Mouse (Mus musculus) liver (tissue): ENCODE results near the gene Ift80.
"Not testable (repeated sequence)": the region's sequence is repeated elsewhere in the genome, so short reads cannot be mapped to it uniquely, and the experiment has no call there.

Experiments
- DNase-seq: peaks from one replicate; pipeline ENCODE4 v3.0.0-alpha.2; 2020; ENCODE audit warnings: mixed read lengths

Gene Ift80

DNA sequence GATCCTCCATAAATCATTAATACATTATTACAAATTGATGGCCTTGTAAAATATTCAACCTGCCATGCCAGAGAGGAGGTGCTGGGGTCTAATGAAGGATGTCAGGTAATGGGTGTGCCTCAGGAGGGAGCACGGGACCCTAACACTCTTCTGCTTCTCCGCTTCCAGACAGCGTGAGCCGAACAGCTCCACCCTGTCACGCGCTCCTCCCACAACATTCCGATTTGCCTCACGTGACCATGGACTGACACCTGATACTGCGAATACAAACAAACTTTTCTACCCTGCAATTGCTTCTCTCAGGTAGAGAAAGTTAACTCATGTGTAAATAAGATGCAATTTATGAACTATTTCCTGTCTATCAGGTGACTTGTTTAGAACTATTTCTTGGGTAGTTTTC, 75.8 kb downstream of the Ift80 start:
- no peak for DNase-seq

DNA sequence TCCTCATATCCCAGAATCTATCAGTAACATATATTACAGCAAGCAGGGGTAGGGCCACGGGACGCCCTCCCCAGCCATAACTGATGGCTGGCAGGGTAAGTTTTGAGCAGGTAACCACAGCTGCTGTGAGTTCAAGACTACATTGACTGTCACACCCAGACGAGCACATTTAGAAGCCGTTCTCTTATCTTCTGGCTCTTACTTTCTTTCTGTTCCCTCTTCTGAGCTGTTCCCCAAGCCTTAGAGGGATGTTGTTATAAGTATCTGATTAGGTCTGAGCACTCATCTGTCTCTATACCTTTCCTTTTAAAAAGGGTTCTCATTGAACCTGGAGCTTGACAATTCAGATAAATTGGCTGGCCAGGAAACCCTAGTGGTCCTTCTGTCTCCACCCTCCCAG, 96.9 kb downstream of the Ift80 start:
- no peak for DNase-seq

DNA sequence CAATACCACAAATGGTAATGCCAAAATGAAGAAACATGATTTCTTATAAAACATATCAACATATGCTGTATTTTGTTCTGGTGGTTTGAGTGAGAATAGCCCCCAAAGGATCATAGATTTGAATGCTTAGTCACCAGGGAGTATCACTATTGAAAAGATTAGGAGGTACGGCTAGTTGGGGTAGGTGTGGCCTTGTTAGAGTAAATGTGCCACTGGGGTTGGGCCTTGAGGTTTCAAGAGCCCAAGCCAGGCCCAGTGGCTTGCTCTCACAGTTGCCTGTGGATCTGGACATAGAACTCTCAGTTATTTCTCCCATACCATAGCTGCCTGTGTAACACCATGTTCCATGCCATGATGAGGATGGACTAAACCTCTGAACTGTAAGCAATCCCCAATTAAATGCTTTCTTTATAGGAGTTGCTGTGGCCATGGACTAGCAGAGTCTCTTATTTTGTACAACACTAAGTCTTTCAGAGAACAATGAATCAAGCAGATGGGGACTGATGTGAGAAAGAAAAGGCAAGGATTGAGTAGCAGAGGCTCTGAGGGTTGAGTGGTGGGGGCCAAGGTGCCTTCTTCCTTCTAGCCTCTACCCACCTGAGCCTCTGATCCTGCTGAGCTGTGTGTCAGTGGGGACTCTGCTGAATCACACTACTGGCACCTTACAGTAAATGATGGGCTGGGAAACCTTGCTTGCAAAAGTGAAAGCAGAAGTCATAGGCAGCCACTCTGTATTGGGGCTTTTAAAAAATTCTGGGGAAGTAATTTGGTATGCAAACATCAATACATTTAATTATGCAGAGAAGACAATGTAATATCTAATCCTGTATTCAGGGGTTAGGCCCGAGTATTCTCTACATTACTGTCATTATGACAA, 99.2 kb downstream of the Ift80 start:
- DNase-seq: no peak

DNA sequence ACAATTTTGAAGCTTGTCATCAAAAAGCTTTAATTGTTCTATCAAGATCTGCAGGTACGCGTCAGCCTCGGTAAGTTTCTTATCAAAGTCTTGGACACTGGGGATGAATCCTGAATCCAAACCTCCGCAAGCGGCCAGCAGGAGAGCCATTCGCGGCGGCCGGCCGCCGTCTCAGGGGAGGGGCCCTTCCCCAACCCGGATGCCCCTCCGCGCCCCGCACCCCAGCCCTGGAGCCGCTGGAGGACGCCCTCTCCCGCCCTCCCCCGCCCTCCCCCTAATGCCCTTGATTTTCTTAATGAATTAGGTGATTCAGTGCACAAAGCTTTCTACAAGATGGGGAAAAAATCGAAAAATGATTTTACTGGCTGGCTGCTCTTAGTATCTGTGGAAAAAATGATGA, 101.7 kb downstream of the Ift80 start:
- DNase-seq: not testable (repeated sequence)

DNA sequence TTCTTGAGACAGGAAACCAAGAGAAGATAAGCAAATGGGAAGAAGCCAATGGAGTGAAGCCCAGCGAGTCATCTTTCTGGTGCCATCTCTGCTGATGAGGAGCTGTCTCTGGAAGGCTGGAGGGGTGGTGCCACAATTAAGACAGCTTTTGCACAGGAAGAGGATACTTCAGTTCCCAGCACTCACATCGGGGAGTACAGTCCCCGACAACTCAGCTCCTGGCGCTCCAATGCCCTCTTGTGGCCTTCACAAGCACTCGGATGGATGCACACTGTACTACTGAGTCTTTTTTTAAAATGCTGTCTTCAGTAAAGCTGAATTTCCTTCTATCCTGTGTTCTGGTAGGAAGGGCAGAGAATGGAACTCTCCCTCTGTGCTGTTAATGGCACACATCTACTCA, 107.2 kb downstream of the Ift80 start:
- DNase-seq: no peak

DNA sequence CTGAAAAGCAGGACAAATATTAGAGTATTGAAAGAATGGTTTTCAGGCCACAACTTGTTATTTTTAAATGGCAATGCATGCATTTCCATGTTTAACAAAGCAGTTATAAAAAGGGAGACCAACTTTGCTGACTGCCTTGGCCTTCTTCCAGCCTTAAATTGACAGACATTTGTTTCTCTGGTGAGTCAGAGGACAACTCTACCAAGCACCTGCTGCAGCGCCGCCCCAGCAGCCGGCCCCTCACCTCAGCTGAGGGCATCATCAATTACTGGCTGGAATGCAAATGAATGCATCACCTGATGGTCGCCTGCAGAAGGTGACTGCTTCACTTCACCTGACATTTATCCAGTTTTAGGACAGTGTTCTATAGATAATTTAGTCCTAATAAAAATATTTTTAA, 108.9 kb downstream of the Ift80 start:
- no peak for DNase-seq

DNA sequence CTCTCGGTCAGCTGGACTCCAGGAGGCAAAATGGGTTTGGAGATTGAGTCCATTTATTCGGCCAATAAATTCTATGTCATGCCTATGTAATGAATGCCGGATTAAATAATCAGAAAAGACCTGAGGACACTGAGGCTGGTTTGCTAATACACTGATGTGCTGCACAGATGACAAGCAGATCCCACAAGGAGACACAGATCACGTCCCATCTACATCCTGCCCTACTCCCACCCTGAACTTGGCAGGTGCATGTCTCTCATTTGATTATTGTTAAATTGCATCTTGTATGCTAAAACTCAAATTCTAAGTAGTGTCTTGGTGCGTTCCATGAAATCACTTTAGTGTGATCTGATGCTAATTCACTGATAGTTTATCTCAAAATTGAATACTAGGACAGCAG, 117.5 kb downstream of the Ift80 start:
- no peak for DNase-seq

DNA sequence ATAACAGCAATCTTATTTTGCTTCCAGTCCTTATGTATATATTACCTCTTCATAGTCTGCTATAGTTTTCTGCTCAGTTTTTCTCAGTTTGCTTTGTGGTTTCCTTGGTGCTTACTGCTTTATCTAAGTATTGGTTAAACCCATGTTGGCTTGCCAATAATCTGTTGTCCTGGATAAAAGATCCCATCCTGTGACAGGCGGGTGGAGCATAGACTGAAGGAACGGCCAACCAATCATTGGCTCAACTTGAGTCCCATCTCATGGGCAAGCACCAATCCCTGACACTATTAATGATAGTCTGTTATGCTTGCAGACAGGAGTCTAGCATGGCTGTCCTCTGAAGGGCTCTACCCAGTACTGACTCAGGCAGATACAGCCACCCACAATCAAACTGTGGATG, 130.3 kb downstream of the Ift80 start:
- no peak for DNase-seq

DNA sequence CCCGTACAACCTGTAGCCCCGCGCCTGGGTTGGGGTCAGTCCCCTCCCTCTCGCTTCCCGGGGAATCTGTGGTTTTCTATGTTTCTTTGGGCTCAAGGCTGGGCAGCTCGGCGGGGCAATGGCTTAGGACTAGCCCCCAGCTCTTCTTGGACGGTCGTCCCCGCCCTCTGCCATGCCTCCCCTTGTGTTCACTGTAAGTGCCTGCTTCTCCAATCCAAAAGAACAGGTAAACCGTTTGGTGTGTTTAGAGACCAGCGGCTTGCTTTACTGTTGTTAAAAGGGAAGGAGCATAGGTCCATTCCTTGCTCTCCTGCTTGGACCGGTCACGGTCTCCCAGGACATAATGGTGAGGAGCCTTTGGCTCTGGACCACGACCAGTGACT, 133.8 kb downstream of the Ift80 start:
- DNase-seq: no peak

DNA sequence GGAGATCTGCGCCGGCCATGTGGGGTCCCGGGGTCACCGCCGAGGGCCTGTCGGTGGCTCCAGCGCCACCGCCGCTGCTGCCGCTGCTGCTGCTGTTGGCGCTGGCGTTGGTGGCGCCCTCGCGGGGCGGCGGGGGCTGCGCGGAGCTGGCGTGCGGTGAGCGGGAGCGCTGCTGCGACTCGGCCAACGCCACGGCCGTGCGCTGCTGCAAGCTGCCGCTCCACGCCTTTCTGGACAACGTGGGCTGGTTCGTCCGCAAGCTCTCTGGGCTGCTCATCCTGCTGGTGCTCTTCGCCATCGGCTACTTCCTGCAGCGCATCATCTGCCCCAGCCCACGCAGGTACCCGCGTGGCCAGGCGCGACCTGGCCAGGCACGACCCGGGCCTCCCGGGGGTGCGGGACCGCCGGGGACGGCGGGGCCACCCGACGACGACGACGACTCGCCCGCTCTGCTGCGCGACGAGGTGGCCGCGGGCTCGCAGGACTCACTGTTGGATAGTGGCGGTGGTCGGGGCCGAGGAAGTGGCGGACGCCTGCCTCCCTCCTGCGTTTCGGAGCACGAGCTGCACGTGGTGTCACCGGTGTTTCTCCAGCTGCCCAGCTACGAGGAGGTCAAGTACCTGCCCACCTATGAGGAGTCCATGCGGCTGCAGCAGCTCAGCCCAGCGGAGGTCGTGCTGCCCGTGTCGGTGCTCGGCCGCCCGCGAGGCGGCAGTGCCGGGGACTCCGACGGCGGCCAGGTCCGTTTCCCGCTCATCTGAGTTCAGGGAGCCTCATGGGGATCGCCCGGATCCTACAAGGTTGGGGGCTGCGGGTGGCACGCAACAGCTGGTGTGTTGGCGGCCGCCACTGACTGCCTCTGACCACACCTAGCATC, 134.4 kb downstream of the Ift80 start:
- peak; percentile 37 for DNase-seq

DNA sequence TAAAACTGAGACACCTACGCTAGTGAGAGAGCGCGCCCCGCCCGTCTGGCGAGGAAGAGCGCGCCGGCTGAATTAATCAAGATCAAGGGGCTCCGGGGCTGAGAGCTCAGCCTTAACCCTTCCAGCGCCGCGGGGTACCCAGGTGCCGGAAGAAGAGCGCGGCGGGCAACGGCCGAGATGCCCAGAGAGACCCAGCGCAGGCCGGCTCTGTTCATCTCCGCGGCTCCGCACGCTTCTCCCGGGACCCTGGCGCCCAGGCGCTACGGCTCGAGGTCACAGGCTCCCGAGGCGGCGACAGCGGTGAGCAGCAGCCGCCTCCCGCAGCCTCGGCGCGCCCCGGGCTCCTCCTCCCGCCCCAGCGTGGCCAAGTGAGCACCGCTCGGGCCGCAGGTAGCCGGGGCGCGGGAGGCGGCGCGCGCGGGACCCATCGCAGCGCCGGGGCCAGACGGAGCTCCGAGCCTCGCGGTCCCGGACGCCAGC, 135.1 kb downstream of the Ift80 start, which contains the start of gene 1110032F04Rik:
Gene 1110032F04Rik (plus strand): TSS at position 376 of the 480 bp plus-strand sequence.
- peak; percentile 36 for DNase-seq

DNA sequence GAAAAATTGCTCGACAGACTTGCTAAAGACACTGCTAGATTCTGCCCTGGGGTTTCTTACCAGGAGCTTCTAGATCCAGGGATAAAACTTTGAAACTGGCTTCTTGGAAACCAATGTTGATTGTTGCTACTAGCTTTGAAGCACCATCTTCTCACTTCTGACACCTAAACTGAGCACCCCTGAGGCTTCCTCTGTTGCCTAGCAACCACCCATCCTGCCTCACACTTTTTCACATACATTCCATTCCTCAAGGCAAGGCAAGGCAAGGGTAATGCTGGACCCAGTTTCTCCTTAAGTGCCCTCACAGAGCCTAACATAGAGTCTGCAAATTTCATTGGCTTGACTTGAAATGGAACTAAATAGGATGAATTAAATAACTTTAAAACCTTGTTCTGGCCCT, 152.0 kb downstream of the Ift80 start:
- DNase-seq: no peak

DNA sequence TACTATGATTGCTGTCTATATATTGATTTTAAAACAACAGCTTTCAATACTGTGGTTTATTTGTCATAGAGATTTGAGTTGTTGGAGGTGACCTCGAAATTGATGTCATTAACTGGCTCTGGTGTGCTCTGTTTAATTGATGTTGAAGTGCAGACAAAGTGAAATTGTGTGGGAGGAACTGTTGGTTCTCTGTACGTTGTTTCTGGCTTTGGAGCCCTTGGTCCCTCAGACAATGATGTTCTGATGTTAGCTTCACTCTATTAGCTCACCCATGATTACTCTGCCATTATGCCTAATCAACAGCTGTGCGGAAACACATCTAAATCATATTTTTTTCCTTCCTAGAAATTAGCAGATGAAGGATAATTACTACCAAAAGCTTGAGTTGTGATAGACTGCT, 156.0 kb downstream of the Ift80 start:
- DNase-seq: no peak

DNA sequence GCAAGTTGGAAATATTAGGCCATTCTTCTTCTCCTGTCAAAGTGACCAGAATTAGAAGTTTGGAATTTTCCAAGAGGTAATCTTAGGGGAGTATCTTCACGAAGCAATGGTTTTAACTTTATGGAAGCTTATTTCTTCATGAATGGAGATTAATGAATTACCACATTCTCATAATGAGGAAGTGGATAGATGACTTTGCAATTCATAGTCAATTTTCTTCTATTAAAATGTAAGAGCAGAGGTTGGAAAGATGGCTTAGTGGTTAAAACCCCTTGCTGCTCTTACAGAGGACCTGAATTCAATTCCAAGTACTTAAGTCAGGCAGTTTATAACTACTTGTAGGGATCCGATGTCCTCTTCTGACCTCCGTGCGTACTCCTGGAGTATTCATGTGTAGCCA, 160.3 kb downstream of the Ift80 start:
- no peak for DNase-seq
